Mouse (Mus musculus) MEL (cell line): ENCODE results near the gene Bptf. TPM values are rescaled to one million over a fixed set of nuclear protein-coding genes. Genes with fewer than 3 reads are reported as not detected.

Experiments
- DNase-seq: peaks from one replicate; pipeline ENCODE4 v3.0.0; 2011; ENCODE audit warnings: low read depth, low spot score
- H3K27ac ChIP-seq: 2 replicates; pipeline ENCODE4 v1.5.1; 2012; ENCODE audit warnings: low read depth, mild to moderate bottlenecking, control low read depth, low read length, moderate library complexity; ENCODE audit not compliant: control insufficient read depth
- H3K27me3 ChIP-seq, 2 experiments: fragments of 150-350 bp in 1 of 2; sonication (generic) in 1 of 2; 2 replicates each; pipeline ENCODE4 v1.6.1; 2012; ENCODE audit warnings: low read length in 2 of 2, mild to moderate bottlenecking in 2 of 2, improper control_type of control experiment in 1 of 2, moderate library complexity in 1 of 2; ENCODE audit not compliant: insufficient read depth in 2 of 2, control insufficient read depth in 1 of 2
- H3K36me3 ChIP-seq, 2 experiments: 2 replicates each; pipeline ENCODE4 v1.6.1; 2012 to 2014; ENCODE audit warnings: low read length in 2 of 2, improper control_type of control experiment in 1 of 2, inconsistent platforms in 1 of 2, mild to moderate bottlenecking in 1 of 2; ENCODE audit not compliant: insufficient read depth in 2 of 2, control insufficient read depth in 1 of 2
- H3K4me1 ChIP-seq, 2 experiments: fragments of 150-350 bp in 1 of 2; sonication (generic) in 1 of 2; 2 replicates each; pipeline ENCODE4 v1.6.1; 2012; ENCODE audit warnings: low read length in 2 of 2, improper control_type of control experiment in 1 of 2, mild to moderate bottlenecking in 1 of 2; ENCODE audit not compliant: insufficient read depth in 2 of 2, control insufficient read depth in 1 of 2
- H3K4me3 ChIP-seq, 2 experiments: fragments of 150-350 bp in 1 of 2; sonication (generic) in 1 of 2; 2 replicates each; pipeline ENCODE4 v1.5.1; 2012; ENCODE audit warnings: low read depth in 2 of 2, low read length in 2 of 2, mild to moderate bottlenecking in 2 of 2, moderate library complexity in 2 of 2, control low read depth in 1 of 2, improper control_type of control experiment in 1 of 2; ENCODE audit not compliant: control insufficient read depth in 1 of 2, insufficient read depth in 1 of 2
- H3K79me2 ChIP-seq: 2 replicates; pipeline ENCODE4 v1.6.1; 2012; ENCODE audit warnings: mild to moderate bottlenecking, low read length, moderate library complexity; ENCODE audit not compliant: control insufficient read depth, poor library complexity, insufficient read depth
- H3K9ac ChIP-seq: 2 replicates; pipeline ENCODE4 v1.6.1; 2012; ENCODE audit warnings: low read depth, mild to moderate bottlenecking, control low read depth, low read length, moderate library complexity; ENCODE audit not compliant: control insufficient read depth, poor library complexity, severe bottlenecking
- H3K9me3 ChIP-seq: fragments of 150-350 bp; sonication (generic); replicated peaks from 2 replicates; pipeline ENCODE4 v1.6.1; 2012; ENCODE audit warnings: mild to moderate bottlenecking, low read length, improper control_type of control experiment, moderate library complexity; ENCODE audit not compliant: insufficient read depth
- BHLHE40 ChIP-seq: IDR thresholded peaks from 2 replicates; pipeline ENCODE4 v1.6.1; 2012; ENCODE audit warnings: low read depth, mild to moderate bottlenecking, inconsistent platforms, low read length, improper control_type of control experiment, borderline replicate concordance
- CHD1 ChIP-seq: IDR thresholded peaks from 2 replicates; pipeline ENCODE4 v1.6.1; 2012; ENCODE audit warnings: low read depth, mild to moderate bottlenecking, inconsistent platforms, low read length, improper control_type of control experiment
- CHD2 ChIP-seq: IDR thresholded peaks from 2 replicates; pipeline ENCODE4 v1.6.1; 2011; ENCODE audit warnings: low read length, improper control_type of control experiment
- ELF1 ChIP-seq: IDR thresholded peaks from 2 replicates; pipeline ENCODE4 v1.6.1; 2014; ENCODE audit warnings: low read depth, mild to moderate bottlenecking, inconsistent platforms, low read length, improper control_type of control experiment, moderate library complexity
- ETS1 ChIP-seq: IDR thresholded peaks from 2 replicates; pipeline ENCODE4 v1.6.1; 2012; ENCODE audit warnings: low read depth, mild to moderate bottlenecking, inconsistent platforms, low read length, improper control_type of control experiment, moderate library complexity
- GABPA ChIP-seq: IDR thresholded peaks from 2 replicates; pipeline ENCODE4 v1.6.1; 2012; ENCODE audit warnings: low read depth, mild to moderate bottlenecking, inconsistent platforms, low read length, improper control_type of control experiment, moderate library complexity
- MAX ChIP-seq: IDR thresholded peaks from 2 replicates; pipeline ENCODE4 v1.6.1; 2011; ENCODE audit warnings: low read length, improper control_type of control experiment
- MAZ ChIP-seq: IDR thresholded peaks from 2 replicates; pipeline ENCODE4 v1.6.1; 2012; ENCODE audit warnings: low read depth, mild to moderate bottlenecking, inconsistent platforms, low read length, improper control_type of control experiment
- MEF2A ChIP-seq: IDR thresholded peaks from 2 replicates; pipeline ENCODE4 v1.6.1; 2014; ENCODE audit warnings: low read depth, mild to moderate bottlenecking, inconsistent platforms, low read length, improper control_type of control experiment; ENCODE audit not compliant: poor library complexity, insufficient replicate concordance, severe bottlenecking; ENCODE audit errors: extremely low read depth
- MXI1 ChIP-seq: IDR thresholded peaks from 2 replicates; pipeline ENCODE4 v1.6.1; 2011; ENCODE audit warnings: mild to moderate bottlenecking, low read depth, low read length, improper control_type of control experiment
- MYC ChIP-seq: IDR thresholded peaks from 2 replicates; pipeline ENCODE4 v1.6.1; 2011; ENCODE audit warnings: low read depth, mild to moderate bottlenecking, low read length, improper control_type of control experiment, moderate library complexity
- RCOR1 ChIP-seq: IDR thresholded peaks from 2 replicates; pipeline ENCODE4 v1.6.1; 2012; ENCODE audit warnings: low read depth, mild to moderate bottlenecking, inconsistent platforms, low read length, improper control_type of control experiment
- TAL1 ChIP-seq: IDR thresholded peaks from 2 replicates; pipeline ENCODE4 v1.6.1; 2012; ENCODE audit warnings: mild to moderate bottlenecking, inconsistent platforms, low read length, moderate library complexity, mixed read lengths
- TBP ChIP-seq: IDR thresholded peaks from 2 replicates; pipeline ENCODE4 v1.8.0; 2011; ENCODE audit warnings: low read depth, low read length, improper control_type of control experiment
- ZC3H11A ChIP-seq: IDR thresholded peaks from 2 replicates; pipeline ENCODE4 v1.6.1; 2012; ENCODE audit warnings: low read depth, mild to moderate bottlenecking, inconsistent platforms, low read length, improper control_type of control experiment
- ZKSCAN1 ChIP-seq: IDR thresholded peaks from 2 replicates; pipeline ENCODE4 v1.6.1; 2012; ENCODE audit warnings: low read depth, mild to moderate bottlenecking, inconsistent platforms, low read length, improper control_type of control experiment, moderate library complexity
- polyA plus RNA-seq, 2 experiments: library from polyadenylated mRNA; stranded (reverse) in 1 of 2; unstranded in 1 of 2; fragments of >175 nt in 1 of 2; fragments of >200 nt in 1 of 2; gene quantifications; 2 replicates each; pipeline versions ENCODE4 v1.2.1 to v1.2.4; 2012; ENCODE audit warnings: low replicate concordance in 2 of 2, low read depth in 1 of 2; ENCODE audit not compliant: insufficient read length in 2 of 2, insufficient read depth in 1 of 2, missing spikeins in 1 of 2
- total RNA-seq: library from RNA; depleted of rRNA; stranded (reverse); fragments of 300-350 nt; gene quantifications from 2 replicates; pipeline ENCODE4 v1.2.3, GENCODE M21; 2012

Gene Bptf
- total and polyA plus RNA-seq, 3 experiments, result 27.5 to 55.4 (median 52.7) TPM

DNA sequence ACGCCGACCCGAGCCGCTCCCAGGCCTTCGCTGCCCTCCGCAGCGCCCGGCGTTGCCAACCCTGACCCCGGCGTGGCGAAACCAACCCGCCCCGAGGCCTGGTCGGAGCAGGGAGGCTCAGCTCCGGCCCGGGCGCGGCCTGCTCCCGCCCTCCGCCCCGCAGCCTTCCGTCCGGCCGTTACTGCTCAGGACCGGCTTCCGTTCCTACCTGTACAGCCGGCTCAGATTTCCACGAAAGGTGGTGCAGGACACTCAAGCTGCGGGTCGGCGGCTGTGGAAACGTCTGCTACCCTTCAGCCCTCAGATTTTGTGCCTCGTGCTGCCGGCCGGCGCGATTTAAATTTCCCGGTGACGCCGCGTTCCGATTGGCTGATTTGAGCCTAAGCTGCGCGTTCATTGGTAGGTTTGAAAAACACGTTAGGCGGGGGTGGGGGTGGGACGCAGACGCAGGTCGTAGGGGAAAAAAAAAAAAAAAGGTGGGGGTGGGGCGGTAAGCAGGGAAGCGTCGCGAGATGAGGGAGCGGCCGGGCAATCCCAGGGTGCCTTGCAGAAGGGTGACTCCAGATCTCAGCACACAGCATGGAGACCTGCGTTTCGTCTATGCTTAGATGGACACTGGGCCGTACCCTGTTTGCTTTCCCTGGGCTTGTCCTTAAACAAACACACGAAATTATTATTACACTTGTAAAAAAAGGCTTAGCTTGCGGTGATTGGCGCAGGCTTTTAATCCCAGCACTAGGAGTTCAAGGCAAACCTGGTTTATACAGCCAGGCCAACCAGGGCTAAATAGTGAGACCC lies 132.6 kb downstream of the Bptf start, which contains the start of gene Kpna2 (continued):
- TF ChIP-seq BHLHE40 (peak; percentile 55; the same call in 1 of the 2 replicates), MAZ (peak; percentile 98), GABPA (no peak), MXI1 (peak; percentile 96), TAL1 (no peak), ZKSCAN1 (no peak; the same call in 1 of the 2 replicates)

DNA sequence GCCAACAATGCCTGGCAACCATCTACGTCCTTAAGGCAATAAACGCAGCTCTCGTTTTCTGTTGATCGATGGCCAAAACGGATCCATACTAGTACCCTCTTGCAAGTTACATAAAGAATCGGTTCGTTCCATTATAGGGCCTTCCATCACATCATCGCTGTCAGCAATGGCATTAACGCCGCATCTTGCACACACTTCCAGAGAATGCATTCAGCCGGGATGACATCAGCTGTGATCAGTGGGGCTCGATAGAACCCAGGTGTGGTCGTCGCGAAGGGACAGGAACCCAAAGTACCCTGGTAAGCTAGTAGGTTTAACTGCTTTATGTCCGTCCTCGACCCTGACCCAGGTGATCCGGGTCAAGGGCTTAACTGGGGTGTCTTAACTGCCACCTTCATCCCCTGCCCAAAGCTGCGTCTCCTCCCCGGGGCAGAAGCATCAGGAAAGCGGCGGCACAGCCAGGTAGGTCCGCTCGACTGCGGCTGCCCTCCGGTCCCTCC lies 133.2 kb downstream of the Bptf start:
- H3K27me3 ChIP-seq, result no peaks in the 10 kb centered on the region
- H3K9me3 ChIP-seq, result no peaks in the 10 kb centered on the region
- H3K4me3 ChIP-seq, result peak overlapping the region; percentile 90 to 94
- H3K27ac ChIP-seq, result peak overlapping the region; percentile 75
- H3K36me3 ChIP-seq, result peaks cover 29 to 45% of the 10 kb centered on the region in 2 experiments
- H3K4me1 ChIP-seq, result peaks cover 22 to 29% of the 10 kb centered on the region in 2 experiments
- peak; percentile 76 for DNase-seq
- H3K9ac ChIP-seq, result peak overlapping the region; percentile 90
- peaks cover 45% of the 10 kb centered on the region for H3K79me2 ChIP-seq
- TF ChIP-seq MXI1 (0 out of 2 replicates have a peak, but pooled peaks have one; percentile 10), CHD1 (peak; percentile 87; the same call in 1 of the 2 replicates), MYC (peak; percentile 45; the same call in 1 of the 2 replicates), ETS1 (peak; percentile 34; the same call in 1 of the 2 replicates), RCOR1 (no peak), CHD2 (no peak)

GRCm38 (mm10) chr11:106997976-106998375 lies 134.0 kb downstream of the Bptf start:
- peak; percentile 53 for DNase-seq
- Histone ChIP-seq H3K36me3 (peaks cover 35 to 50% of the 10 kb centered on the region in 2 experiments), H3K27me3 (no peaks in the 10 kb centered on the region), H3K79me2 (peaks cover 45% of the 10 kb centered on the region), H3K4me1 (peaks cover 23 to 29% of the 10 kb centered on the region in 2 experiments), H3K4me3 (peak overlapping the region; percentile 90 to 94), H3K9ac (peak overlapping the region; percentile 90), H3K27ac (no peak overlapping the region; the same call in 1 of the 2 replicates), H3K9me3 (no peaks in the 10 kb centered on the region)
- no peak for TF ChIP-seq MEF2A
- 0 out of 2 replicates have a peak, but pooled peaks have one; percentile 36 for TF ChIP-seq CHD1
- TF ChIP-seq ZC3H11A, result no peak
- TF ChIP-seq ELF1, result no peak
- TF ChIP-seq TBP, result 0 out of 2 replicates have a peak, but pooled peaks have one; percentile 44
- no peak for TF ChIP-seq MAX
